Mouse (Mus musculus) bone marrow, adult 2 months (tissue): ENCODE data around the gene 1700001P01Rik.

Experiments
- CTCF ChIP-seq: fragments of 200-500 bp; IDR thresholded peaks from 2 replicates; pipeline ENCODE4 v1.5.1; 2011; ENCODE audit warnings: low read length, control low read depth; ENCODE audit not compliant: control insufficient read depth, insufficient read depth
- POLR2A ChIP-seq: fragments of 200-500 bp; IDR thresholded peaks from 2 replicates; pipeline ENCODE4 v1.6.1; 2011; ENCODE audit warnings: low read depth, mild to moderate bottlenecking, control low read depth, low read length, borderline replicate concordance; ENCODE audit not compliant: control insufficient read depth

GRCm38 (mm10) chr11:97820840-97821239 lies 45.1 kb upstream of the 1700001P01Rik start:
- TF ChIP-seq CTCF (no peak), POLR2A (no peak)
